Mouse (Mus musculus): ENCODE measurements around the gene Cdk15. TPM values are rescaled to one million over a fixed set of nuclear protein-coding genes. Genes with fewer than 3 reads are reported as not detected.

The Cdk15 gene
- polyA plus RNA-seq, 1 experiment = 0.11 TPM

GRCm38 (mm10) chr1:59326854-59327395 is 70.2 kb downstream of the Cdk15 start:
- no peak for DNase-seq (ENCODE audit: low read depth)

DNA sequence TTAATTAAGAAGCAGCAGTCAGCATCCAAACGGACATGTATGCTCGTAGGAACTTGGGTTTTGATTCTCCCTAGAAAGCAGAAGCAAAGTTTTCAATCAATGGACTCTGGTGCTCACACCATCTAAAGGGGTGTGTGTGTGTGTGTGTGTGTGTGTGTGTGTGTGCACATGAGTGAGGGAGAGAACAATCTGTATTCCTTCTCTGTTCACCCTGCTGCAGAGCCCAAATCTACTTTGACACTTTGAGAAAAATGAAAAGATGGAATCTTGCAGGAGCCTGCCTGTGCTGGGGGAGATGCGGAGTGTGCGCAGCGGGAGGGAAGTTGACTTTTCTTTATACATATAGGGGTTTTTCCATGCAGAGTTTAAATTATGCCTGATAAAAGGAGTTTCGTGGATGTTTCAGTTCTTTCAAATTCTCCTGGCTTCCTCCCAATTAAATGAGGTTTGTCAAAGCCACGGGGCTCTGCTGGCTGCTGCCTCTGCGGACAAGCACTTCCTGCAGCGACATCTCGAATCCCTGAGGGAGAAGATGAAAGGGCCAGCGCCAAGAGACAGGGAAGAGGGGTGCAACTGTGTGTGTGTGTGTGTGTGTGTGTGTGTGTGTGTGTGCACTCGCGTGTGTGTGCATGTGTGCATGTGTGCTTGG is 76.2 kb downstream of the Cdk15 start:
- no peak for DNase-seq (ENCODE audit: low read depth)

GRCm38 (mm10) chr1:59333386-59333759 is 76.7 kb downstream of the Cdk15 start:
- no peak for DNase-seq (ENCODE audit: low read depth)

GRCm38 (mm10) chr1:59333860-59334561 is 77.3 kb downstream of the Cdk15 start:
- DNase-seq (ENCODE audit: low read depth) = no peak

DNA sequence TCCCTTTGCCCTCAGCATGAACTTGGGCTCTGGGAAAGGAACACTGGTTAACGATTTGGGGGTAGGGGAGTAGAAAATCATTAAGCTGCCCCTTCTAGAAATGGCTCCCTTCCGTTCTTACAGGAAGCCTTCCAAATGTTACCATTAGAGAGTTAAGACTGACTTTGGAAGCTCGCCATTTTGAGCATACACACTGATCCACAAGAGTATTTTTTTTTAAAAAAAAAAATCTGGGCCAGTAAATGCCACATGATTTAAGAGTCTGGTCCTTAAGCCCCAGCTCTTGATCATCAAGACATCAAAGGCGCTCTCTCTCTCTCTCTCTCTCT is 77.8 kb downstream of the Cdk15 start:
- DNase-seq (ENCODE audit: low read depth) = no peak

- DNase-seq (ENCODE audit: low read depth) = no peak
These were observed 79.5 kb downstream of the Cdk15 start for GRCm38 (mm10) chr1:59336256-59336655.

DNA sequence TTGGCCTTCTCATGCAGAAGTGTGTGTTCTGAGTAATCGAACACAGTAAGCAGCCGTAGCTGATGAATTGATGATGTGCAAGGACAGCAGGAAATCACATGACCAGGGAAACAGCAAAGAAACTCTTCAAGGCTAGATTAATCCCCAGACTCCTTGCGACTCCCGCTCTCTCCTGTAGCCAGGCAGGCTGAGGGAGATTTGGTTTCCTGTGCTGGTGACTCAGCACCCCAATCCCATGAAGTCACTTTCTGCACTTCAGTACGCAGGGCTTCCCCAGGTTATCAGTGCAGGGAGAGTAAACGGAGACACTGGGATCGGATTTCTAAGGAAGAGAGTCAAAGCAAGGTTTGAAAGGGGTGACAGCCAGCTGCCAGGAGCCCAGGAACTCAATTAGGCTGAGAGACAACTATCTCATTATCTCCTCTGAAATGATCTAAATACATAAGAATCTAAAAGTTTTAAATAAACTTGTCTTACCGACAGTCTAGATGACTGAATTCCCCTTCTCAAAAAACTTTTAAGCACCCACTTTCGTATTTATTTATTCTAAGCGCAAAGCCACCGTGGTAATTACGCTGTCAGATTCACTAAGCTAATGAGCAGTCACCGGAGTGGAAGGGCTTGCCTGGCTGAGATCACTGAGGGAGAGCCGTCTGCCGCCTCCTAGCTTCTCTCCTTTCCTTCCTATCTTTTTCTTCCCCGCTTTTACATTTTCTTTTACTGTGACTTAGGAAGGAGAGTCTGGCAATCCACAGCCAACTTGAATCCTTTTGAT is 84.3 kb downstream of the Cdk15 start:
- no peak for DNase-seq (ENCODE audit: low read depth)

GRCm38 (mm10) chr1:59341697-59342096 is 85.0 kb downstream of the Cdk15 start:
- DNase-seq (ENCODE audit: low read depth) = no peak

DNA sequence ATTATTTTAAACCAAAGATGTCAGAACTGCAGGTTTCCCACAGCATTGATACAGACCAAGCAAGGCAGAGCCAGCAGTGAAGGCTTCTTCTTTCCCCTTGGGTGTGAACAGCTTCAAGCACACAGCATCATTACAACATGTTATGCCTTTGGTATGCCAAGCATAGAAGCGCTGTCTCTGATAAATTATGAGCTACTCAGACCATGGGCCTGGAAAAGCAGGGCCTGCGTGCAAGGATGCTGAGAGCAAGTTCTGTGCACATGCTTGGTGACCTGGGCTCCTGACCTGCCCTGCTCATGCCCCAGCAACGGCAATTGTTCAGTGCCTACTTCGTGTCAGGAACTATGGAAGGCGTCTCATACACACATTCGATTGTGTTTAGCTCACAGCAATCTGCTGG is 85.4 kb downstream of the Cdk15 start:
- DNase-seq (ENCODE audit: low read depth) = no peak

DNA sequence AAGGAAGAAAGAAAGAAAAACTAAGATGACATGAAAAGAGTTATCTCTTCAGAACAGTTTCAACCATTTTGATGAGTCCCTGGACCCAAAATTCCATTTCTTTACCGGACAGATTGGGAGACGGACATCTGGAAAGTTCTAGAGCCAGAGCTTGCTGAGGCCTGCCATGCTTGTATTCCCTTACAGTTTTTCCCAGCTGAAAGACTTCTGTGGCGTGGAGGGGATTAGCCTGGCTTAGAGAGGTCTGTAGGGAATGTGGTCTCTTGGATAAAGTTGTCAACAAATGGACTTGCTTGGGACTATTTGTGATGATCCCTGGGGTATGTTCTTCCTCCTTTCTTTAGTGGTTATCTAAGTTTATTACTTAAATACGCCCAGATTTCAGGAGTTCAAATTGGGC is 96.0 kb downstream of the Cdk15 start:
- DNase-seq (ENCODE audit: low read depth) = no peak

DNA sequence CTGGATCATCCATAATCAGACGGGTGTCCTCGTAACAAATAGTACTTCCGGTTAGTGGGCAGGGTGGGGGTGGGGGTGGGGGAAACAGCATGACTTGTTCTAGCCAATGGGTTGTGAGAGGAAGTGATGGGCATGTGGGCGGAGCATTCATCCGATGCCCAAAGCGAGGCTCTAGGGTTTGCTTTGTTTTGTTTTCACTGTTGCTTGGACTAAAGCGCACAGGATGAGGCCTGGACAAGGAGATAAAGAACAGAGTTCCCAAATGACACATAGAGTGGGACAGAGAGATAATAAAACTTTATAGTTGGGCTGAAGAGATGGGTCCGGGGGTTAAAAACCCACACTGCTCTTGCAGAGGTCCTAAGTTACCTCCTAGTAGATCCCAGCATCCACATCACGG is 98.7 kb downstream of the Cdk15 start:
- DNase-seq (ENCODE audit: low read depth) = no peak

GRCm38 (mm10) chr1:59359136-59359535 is 102.4 kb downstream of the Cdk15 start:
- no peak for DNase-seq (ENCODE audit: low read depth)

DNA sequence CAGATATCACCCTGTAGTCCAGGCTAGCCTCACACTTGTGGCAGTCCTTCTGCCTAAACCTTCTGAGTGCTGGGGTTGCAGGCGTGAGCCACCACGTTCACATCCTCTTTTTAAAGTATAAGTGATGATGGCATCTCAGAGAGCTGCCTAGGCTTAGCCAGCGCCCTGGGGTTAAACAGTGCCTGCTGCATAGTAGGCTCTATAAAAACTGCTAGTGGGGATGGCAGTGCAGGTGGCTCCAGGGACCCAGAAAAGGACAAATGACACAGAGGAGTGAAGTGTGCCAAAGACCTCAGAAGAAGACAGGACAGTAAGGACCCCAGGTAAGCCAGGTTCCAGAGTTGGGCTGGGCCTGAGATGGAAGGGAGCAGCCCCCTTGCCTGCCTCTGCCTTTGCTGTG is 104.1 kb downstream of the Cdk15 start:
- no peak for DNase-seq (ENCODE audit: low read depth)

DNA sequence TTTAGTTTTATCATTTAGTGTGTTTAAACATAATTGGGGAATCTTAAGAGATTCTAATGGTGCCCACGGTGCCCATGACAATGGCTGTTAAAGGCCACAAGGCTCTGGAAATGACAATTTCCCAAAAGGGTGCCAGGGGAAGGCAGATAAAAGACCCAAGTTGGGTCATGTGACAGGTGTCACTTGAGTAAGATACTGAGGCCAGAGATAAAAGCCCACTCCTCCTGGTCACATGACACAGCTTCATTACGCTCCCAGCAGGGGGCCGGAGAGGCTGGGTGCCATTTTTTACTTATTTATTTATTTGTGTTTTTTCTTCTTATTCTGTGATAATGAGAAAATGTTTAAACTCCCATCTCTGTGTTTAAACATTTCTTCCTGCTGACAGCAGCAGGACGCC is 104.8 kb downstream of the Cdk15 start:
- DNase-seq (ENCODE audit: low read depth) = no peak

DNA sequence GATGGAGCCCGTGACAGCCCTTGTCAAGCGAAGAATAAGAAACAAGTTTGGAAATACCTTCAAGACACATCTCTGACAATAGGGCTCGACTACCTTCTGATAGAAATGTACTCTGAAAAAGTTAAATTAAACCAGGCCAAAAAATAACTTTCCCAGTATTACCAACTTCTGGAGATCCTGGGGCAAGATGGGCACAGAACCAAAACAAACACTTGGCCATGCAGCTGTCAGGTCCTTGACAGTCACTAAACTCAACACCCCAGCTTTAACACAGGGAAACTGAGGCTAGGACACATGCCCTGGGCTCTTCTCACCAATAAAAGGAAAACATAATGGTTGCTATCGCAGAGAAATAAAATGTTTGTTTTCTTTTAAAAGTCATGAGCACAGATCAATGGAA is 105.3 kb downstream of the Cdk15 start:
- DNase-seq (ENCODE audit: low read depth) = no peak

DNA sequence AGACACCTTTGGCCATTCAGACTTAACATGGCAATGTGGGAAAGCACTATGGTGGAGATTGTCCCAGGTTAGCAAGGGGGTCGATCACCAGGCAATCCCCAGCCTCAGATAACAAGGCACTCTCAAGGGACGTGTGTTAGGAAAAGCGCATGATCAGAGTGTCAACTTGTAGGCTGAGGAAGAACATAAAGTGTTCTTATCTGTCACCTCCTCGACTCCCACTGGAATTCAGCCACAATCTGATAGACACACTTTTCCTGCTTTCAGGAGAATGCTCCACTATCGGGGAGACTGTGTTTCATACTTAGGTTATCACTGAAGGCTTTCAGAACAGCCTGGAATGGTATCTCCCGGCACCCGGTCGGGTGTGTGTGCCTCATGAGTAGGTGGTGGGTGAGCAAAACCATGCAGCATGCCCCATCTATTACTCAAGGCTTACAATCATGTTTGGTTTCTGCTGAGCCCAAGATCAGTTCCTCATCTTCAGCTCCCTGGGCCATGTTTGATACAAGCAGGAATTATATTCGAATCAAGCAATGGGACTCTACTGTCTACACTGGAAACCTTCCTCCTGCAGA is 107.8 kb downstream of the Cdk15 start:
- no peak for DNase-seq (ENCODE audit: low read depth)

DNA sequence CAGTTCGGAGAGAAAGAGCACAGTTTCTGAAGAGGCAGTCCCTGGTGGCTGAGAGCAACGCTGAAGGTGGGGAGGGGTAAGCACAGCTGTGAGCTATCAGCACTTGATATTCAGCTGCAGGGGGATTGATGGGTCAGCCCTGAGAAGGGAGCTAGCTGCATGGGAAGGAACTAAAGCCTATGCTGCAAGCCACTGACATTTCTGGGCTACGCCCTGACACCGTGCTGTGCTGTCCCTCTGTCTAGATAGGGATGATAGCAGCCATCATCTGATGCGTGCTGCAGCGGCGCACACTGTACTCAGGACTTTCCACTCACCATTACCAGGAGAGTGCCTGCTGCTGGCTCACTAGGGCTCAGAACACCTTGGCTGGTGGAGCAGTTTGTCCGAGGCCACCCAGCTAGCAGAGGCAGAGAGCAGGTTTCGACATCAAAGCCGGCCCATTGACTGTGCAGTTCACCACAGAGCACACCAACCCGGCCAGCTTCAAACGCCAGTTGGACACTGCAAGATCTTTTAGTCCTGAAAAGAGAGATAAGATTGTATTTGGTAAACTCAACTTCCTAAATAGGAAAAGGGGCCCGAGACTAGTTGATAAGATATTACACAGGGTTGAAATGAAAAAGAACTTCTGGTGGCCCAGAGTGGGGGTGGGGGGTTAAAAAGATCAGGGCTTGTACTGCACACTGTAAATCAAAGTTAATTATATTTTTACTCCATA is 111.4 kb downstream of the Cdk15 start:
- no peak for DNase-seq (ENCODE audit: low read depth)

GRCm38 (mm10) chr1:59368649-59369319 is 112.1 kb downstream of the Cdk15 start:
- DNase-seq (ENCODE audit: low read depth) = no peak

DNA sequence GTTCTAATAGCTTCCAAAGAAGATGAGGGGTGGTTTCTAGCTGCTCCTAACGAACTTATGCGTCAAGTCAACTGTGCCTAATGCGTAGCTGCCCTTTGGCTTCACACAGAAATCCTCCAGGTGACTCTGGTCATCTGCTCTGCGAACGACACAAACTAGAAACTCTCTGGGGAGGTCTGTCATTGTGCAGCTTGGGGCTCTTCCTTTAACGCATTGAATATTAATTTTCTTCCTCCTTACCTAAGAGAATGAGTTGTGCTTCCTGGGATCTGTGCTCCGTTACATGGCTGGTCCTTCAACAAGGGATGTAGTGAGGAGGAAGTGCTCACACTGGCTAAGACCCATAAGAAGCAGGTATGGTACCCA is 112.6 kb downstream of the Cdk15 start:
- no peak for DNase-seq (ENCODE audit: low read depth)

- DNase-seq (ENCODE audit: low read depth) = no peak
These were observed 113.7 kb downstream of the Cdk15 start for GRCm38 (mm10) chr1:59370355-59370950.

DNA sequence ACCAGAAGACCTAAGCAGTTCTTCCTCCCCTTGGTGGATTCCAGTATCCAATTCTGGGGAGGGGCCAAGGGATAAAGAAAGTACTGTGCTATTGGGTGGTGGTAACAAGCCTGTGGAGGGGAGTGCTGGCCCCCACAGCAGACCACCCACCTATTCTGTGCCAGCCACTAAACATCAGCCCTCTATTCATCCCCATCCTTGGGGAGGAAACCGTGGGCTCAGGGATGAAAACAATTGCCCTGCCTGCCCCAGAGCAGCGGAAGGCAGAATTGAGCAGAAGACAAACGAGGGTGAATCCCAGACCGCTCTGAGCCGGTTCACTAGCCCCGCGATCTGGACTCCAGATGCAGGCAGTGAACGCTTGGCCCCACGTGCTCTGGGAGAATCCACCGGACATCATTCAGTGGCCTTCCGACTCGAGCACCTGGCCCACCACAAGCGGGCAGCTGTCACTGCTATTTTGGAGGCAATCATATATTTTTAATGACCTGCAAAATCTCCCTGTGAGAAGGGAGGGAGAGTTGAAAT is 119.4 kb downstream of the Cdk15 start:
- DNase-seq (ENCODE audit: low read depth) = no peak

Data from gonadal fat pad, adult 2 months (tissue).